Mouse (Mus musculus) kidney, adult 2 months (tissue): ENCODE data around the gene Igf1r.

Source experiments
- CTCF ChIP-seq: fragments of 200-500 bp; conservative IDR thresholded peaks from 2 replicates; pipeline ENCODE4 v1.5.1; 2011; ENCODE audit warnings: low read depth, mild to moderate bottlenecking, control low read depth, low read length, moderate library complexity, mixed read lengths; ENCODE audit not compliant: insufficient read depth, insufficient read length
- POLR2A ChIP-seq: fragments of 200-500 bp; IDR thresholded peaks from one replicate; pipeline ENCODE4 v1.6.1; 2011; ENCODE audit warnings: low read depth, low read length, control low read depth

GRCm38 (mm10) chr7:68277054-68277896, 324.6 kb downstream of the Igf1r start:
- TF ChIP-seq POLR2A (no peak), CTCF (no peak)
